Mouse (Mus musculus) splenic B cell, adult 2 months (primary cell): ENCODE data around the gene Ppil6.
A peak's percentile ranks its signal among the peaks of the same experiment; 100 is the strongest.

Experiments
- DNase-seq: peaks from one replicate; pipeline ENCODE4 v3.0.0-alpha.2; 2011; ENCODE audit warnings: low read depth, low spot score
- H3K27me3 ChIP-seq: 2 replicates; pipeline ENCODE4 v1.6.1; 2012; ENCODE audit warnings: mild to moderate bottlenecking, low read length, moderate library complexity, mixed read lengths; ENCODE audit not compliant: control insufficient read depth, poor library complexity, insufficient read depth, severe bottlenecking
- H3K36me3 ChIP-seq: 2 replicates; pipeline ENCODE4 v1.6.1; 2012; ENCODE audit warnings: mild to moderate bottlenecking, low read length, moderate library complexity, mixed read lengths; ENCODE audit not compliant: control insufficient read depth, poor library complexity, insufficient read depth, severe bottlenecking

Ppil6 gene

GRCm38 (mm10) chr10:41489708-41490517 is at the start of gene Ppil6, which contains the start of gene Smpd2:
Gene Ppil6 (plus strand): TSS chr10:41490439.
Gene Smpd2 (minus strand): TSS chr10:41490369.
- H3K27me3 ChIP-seq = no peaks in the 10 kb centered on the region
- peaks cover 7% of the 10 kb centered on the region for H3K36me3 ChIP-seq
- DNase-seq = peak; percentile 94

DNA sequence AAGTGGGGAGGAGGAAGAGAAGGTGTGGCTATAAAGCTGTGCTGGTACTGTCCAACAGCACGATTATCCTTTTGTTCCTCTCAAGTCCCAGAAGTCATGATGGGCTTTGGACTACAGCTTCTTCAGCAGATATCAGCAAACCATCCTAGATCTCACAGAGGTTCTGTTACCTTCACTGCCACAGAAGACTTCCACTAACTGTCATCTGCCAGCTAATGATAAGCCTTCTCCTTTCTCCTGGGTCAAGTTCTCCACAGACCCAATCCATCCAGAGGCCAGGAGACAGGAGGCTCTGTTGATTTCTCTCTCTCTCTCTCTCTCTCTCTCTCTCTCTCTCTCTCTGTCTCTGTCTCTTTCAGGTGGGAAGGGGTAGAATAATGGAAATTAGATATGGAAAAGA is 42.0 kb upstream of the Ppil6 start:
- Histone ChIP-seq H3K36me3 (peaks cover 2% of the 10 kb centered on the region; the same call in 1 of the 2 replicates), H3K27me3 (no peaks in the 10 kb centered on the region)
- DNase-seq = no peak

DNA sequence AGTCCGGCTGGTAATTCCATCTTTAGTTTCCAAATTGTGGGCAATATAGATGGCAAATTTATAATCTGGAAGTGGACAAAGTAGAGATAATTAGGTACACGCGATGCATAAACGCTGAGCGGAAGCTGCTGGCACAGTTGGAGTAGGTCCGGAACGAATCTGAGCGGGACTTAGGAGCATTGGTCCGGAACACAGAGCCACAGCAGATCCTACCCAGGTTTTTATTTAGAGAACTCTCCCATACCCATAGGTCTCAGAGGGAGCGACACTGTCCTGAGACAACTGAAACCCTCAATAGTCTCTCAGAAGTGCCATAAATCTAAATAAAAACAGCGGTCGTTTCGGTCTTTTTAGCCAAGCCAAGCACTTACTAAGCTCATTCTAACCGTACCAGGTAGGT is 40.6 kb upstream of the Ppil6 start:
- peaks cover 2% of the 10 kb centered on the region for H3K36me3 ChIP-seq
- no peak for DNase-seq
- no peaks in the 10 kb centered on the region for H3K27me3 ChIP-seq

DNA sequence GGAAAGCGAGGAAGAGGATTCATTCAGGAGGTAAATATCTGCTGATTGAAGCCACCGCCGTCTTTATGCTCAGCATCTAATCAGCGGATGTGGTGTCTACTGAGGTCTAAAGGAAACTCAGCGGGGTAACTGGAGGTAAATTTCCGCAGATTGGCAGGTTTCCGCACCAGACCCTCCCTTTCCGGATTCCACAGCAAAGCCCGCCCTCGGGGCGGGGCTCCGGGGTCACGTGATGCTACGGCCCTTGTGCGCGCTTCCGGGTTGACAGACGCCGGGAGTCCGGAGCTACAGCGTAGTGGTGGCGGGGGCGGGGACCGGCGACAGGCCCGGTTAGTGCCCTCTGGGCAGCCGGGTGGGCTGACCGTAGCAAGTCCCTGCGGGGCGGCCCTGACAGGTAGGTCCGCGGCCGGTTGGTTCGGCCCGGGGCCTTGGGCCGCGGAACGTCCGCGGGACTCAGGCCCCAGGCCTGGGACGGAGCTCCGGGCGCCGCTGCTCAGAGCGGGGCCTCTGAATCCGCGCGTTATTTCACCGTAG is 40.0 kb upstream of the Ppil6 start, which contains the start of gene Zbtb24:
TSS of gene Zbtb24 (plus strand) at position 247 of the 534 bp plus-strand sequence.
- peaks cover 2% of the 10 kb centered on the region for H3K36me3 ChIP-seq
- peak; percentile 99 for DNase-seq
- no peaks in the 10 kb centered on the region for H3K27me3 ChIP-seq

DNA sequence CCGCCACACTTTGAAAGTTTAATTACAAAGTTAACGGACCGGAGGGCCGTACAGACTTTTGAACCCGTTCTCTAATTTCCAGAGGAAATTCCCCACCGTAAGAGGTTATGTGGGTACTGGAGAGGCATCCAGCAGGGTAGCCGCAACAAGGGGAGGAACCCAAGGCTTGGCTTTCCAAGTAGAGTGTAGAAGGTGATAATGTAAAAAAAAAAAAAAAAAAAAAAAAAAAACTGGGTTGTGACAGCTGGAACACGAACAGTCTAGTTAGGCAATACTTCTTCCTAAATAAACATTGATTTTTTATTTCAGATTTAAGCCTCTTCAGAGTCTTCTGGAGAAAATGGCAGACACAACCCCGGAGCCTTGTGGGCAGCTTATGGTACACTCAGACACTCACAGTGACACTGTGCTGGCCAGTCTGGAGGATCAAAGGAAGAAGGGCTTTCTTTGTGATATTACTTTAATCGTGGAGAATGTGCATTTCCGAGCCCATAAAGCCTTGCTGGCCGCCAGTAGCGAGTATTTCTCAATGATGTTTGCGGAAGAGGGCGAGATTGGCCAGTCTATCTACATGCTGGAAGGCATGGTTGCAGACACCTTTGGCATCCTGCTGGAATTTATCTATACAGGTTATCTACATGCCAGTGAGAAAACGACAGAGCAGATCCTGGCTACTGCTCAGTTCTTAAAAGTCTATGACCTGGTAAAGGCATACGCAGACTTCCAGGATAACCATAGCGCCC is 39.3 kb upstream of the Ppil6 start:
- H3K36me3 ChIP-seq = peaks cover 2% of the 10 kb centered on the region
- DNase-seq = no peak
- H3K27me3 ChIP-seq = no peaks in the 10 kb centered on the region

DNA sequence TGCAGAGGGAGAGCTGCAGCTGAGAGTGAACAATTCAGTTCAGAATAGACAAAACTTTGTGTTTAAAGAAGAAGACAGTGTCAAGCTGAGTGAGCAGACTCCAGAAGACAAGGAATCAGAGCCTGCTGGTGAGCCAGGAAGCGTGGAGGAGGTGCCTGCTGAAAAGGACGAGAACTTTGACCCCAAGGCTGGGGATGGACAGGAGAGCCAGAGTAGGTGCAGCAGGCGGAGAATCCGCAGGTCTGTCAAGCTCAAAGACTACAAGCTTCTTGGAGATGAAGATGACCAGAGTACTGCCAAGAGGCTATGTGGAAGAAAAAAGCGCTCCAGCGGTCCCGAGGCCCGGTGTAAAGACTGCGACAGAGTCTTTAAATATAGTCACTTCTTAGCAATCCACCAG is 38.6 kb upstream of the Ppil6 start:
- DNase-seq = no peak
- Histone ChIP-seq H3K36me3 (peaks cover 2% of the 10 kb centered on the region), H3K27me3 (no peaks in the 10 kb centered on the region)

DNA sequence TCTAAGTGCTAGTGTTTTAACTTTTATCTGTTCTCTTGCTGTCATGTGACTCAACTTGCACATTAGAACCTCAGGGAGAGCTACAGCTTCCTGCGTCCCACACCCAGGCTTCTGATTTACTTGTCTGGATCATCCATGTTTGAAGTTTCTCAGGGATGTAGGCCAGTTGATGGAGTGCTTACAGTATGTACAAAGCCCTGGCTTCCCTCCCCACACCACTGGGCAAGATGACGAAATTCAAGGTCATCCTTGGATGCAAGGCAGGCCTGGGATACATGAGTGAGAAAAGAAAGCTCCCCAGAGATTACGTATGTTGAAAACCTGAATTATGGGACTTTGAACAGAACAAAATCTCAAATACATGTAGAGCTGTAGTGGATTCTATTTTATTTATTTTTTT is 37.4 kb upstream of the Ppil6 start:
- Histone ChIP-seq H3K27me3 (no peaks in the 10 kb centered on the region), H3K36me3 (peaks cover 2% of the 10 kb centered on the region)
- no peak for DNase-seq

DNA sequence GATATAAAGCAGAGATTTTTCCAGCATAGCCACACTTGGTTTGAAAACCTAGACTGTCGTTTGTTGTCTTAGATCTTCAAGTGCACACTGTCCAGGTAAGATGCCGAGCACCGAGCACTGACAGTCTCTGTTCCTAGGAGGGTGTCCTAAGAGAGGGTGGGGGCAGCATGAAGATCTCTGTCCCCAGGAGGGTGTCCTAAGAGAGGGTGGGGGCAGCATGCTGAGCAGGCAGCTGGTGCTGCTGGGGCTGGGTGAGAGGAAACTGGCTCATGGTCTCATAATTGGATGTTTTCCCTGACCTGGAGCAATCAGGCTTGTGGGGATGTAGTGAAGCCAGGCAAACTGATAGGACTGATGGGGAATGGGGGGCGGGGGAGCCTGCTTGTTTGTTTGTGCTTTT is 30.2 kb upstream of the Ppil6 start:
- Histone ChIP-seq H3K27me3 (no peaks in the 10 kb centered on the region), H3K36me3 (peaks cover 4% of the 10 kb centered on the region)
- no peak for DNase-seq

DNA sequence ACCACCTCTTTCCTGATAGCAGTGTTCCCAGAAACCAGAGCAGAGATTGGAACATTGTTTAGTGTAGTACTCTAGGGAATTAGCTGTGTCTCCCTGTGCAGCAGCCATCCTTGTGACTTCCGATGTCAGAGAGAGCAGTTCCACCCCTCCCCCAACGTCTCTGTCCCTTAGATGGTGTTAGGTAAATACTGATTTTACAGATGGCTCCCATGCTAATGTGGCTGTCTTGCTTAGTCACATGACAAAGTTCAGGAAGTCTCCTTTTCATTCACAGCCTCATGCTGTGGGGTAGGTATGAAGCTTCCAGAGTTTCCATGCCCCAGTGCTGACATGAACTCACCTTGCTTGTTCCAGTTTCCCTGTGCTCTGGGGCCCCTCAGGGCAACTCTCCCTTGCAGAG is 29.7 kb upstream of the Ppil6 start:
- Histone ChIP-seq H3K36me3 (peaks cover 4% of the 10 kb centered on the region), H3K27me3 (no peaks in the 10 kb centered on the region)
- no peak for DNase-seq

DNA sequence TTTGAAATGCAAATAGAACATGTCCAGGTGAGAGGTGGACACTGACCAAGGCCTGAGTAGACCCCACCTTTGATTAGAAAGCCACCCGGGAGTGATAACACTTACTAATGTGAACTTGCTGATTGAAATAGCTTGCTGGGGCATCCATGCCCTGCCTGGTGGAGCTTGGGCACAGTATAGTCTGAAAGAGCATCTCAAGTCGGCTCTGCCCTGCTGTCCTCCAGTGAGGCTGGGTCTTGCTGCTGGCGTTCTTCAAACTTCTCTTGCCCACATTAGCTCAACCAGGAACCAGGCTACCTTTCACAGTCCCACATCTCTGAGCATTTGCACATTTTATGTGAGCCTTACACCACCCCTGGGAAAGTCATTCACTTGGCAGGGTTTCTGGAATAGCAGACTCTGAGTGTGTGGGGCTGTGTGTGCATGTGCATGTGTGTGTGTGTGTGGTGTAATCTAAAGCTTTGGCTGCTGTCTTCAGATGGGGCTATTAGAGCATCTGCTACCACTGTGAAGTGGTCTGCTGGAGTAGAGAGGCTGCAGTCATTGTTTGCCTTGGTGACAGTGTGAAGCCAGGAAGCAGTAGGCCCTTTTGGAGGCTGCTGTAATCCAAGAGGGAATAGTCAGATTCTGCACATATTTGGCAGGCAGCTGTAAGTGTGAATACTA is 29.0 kb upstream of the Ppil6 start:
- DNase-seq = no peak
- Histone ChIP-seq H3K27me3 (no peaks in the 10 kb centered on the region), H3K36me3 (peaks cover 6% of the 10 kb centered on the region)

DNA sequence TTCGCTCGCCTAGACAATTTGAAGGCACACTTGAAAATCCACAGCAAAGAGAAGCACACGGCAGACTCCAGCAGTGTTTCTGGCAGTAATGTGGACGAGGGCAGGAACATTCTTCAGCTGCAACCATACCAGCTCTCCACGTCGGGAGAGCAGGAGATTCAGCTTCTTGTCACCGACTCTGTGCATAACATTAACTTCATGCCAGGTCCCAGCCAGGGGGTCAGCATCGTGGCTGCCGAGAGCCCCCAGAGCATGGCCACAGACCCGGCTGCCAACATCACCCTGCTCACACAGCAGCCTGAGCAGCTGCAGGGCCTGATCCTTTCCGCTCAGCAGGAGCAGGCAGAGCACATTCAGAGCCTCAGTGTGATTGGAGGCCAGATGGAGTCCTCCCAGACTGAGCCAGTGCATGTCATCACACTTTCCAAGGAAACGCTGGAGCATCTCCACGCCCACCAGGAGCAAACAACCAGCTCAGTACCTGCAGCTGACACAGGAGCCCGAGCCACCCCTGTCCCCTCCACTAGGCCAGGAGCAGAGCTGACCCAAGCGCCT is 25.8 kb upstream of the Ppil6 start:
- no peak for DNase-seq
- H3K36me3 ChIP-seq = peaks cover 5% of the 10 kb centered on the region

GRCm38 (mm10) chr10:41467325-41467724 is 22.9 kb upstream of the Ppil6 start:
- no peak for DNase-seq
- H3K27me3 ChIP-seq = no peaks in the 10 kb centered on the region
- peaks cover 5% of the 10 kb centered on the region for H3K36me3 ChIP-seq

More for the DNA sequence above, 25.8 kb upstream of the Ppil6 start:
- no peaks in the 10 kb centered on the region for H3K27me3 ChIP-seq

DNA sequence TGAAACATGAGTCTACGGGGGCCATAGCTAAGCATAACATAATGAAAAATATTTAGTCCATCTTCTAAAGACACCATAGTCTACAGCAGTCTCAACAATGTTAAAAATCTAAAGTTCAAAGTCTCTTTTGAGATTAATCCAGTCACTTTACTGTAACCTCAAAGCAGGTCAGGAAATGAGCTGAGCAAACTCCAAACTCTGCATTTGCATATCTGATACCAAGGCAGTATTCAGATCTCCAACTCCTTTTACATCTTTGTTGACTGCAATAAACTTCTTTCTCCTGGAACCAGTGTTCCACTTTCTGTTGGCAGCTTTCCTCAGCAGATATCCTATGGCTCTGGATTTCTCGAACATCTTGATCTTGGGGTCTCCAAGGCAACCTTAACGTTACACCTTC is 19.5 kb upstream of the Ppil6 start:
- no peaks in the 10 kb centered on the region for H3K27me3 ChIP-seq
- DNase-seq = no peak
- peaks cover 1% of the 10 kb centered on the region; the same call in 1 of the 2 replicates for H3K36me3 ChIP-seq

DNA sequence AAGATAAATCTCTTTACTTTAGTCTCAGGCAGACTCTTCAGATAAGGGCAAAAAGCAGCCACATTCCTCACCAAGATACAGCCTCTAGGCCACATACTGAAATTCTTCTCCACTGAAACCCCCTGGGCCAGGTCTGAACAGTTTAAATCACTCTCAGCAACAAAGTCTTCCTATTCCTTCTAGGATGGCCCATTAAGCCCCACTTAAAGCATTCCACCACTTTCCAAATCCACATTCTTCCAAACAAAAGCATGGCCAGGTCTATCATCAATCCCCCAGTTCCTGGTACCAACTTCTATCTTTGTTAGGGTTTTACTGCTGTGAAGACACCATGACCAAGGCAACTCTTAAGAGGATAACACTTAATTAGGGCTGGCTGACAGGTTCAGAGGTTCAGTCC is 17.7 kb upstream of the Ppil6 start:
- no peak for DNase-seq
- Histone ChIP-seq H3K27me3 (no peaks in the 10 kb centered on the region), H3K36me3 (no peaks in the 10 kb centered on the region)
